Mouse (Mus musculus) olfactory bulb, adult 2 months (tissue): ENCODE measurements around the gene Aspscr1.

Source experiments
- CTCF ChIP-seq: fragments of 200-500 bp; IDR thresholded peaks from 2 replicates; pipeline ENCODE4 v1.5.1; 2012; ENCODE audit warnings: low read depth, mild to moderate bottlenecking, low read length, moderate library complexity; ENCODE audit not compliant: insufficient read depth
- POLR2A ChIP-seq: fragments of 200-500 bp; IDR thresholded peaks from 2 replicates; pipeline ENCODE4 v1.6.1; 2012; ENCODE audit warnings: mild to moderate bottlenecking, low read depth, low read length, moderate library complexity; ENCODE audit not compliant: insufficient read depth

GRCm38 (mm10) chr11:120712771-120713568 lies 40.2 kb downstream of the Aspscr1 start:
- TF ChIP-seq CTCF = peak; percentile 63
- TF ChIP-seq POLR2A = no peak
